Mouse (Mus musculus): ENCODE results near the gene Gm5447.

DNA sequence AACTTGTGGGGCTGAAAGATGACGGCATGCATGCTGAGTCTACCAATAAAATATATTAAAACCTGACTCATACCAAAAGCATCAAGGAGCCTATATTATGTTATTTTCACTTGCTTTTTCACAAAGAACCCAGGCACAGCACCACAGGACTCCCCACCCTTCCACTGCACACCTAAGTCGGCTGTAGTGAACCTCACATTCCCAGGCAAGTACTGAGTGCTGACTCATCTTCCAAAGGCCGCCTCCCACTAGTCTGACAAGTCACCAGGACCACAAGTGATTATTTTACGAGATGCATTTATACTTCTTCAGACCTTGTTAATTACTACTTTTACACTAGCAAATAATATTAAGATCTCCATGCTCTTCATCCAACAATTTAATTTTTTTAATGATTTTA lies 42.4 kb upstream of the Gm5447 start:
- TF ChIP-seq CTCF (conservative IDR thresholded peaks at IDR 0.05; ENCODE audit: low read length), result no peak
- no peak for TF ChIP-seq POU5F1 (IDR thresholded peaks at IDR 0.05; ENCODE audit: borderline replicate concordance, low read length)
- no peak for TF ChIP-seq NANOG (IDR thresholded peaks at IDR 0.05; ENCODE audit: borderline replicate concordance, low read length)
